Mouse (Mus musculus) right cerebral cortex, postnatal 25 days (tissue): Measurements from ENCODE around the gene Junb.
A peak's percentile ranks its signal among the peaks of the same experiment; 100 is the strongest.

Experiments used
- DNase-seq: peaks from one replicate; pipeline ENCODE4 v3.0.0; 2022

The Junb gene

DNA sequence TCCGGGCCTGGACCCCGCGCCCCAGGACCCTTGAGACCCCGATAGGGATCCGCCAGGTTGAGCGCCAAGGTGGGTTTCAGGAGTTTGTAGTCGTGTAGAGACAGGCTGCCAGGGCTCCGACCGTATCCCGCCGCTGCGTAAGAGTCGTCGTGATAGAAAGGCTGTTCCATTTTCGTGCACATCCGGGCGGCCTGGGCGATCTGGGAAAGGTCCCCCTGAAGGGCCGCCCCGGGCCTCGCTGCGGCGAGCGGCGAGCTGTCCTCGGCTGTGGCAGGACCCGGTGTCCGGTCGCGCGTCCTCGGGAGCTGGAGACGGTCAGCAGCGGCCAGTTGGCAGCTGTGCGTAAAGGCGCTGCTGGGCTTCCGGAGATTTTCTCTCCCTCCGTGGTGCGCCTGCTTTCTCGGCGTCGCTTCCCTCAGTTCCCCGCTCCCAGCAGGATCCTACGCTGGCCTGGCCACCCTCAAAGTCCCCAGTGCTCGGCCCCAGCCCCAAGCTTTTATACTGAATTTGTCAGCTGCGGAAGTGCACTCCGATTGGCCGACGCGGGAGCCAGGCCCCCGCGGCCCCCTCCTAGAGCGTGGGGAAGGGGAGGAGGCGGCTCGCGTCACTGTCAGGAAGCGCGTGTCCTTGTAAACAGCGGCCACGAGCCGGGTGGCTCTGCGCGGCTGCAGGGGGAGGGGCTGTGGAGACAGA lies at the start of gene Junb:
Junb (minus strand) TSS at position 471 of the 693 bp plus-strand sequence.
- peak; percentile 96 for DNase-seq

DNA sequence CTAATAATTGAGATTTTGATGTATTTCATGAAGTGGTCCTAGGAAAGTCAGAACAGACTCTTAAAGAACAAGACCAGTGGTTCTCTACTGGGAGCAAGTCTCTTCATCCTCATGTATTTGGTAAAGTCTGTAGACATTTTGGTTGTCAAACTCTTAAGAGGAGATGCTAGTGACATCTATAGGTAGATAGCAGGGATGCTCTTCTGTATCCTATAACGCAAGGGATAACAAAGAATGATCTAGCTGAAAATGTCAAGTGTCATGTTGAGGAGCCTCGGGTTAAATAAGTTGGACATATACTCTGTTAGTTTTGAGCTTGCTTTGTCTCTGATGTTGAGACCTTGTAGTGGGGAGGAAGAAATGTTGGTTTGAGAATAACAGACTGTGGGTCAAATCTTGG lies 49.4 kb upstream of the Junb start:
- no peak for DNase-seq

GRCm38 (mm10) chr8:85027516-85027855 lies 49.0 kb upstream of the Junb start:
- DNase-seq, result no peak

DNA sequence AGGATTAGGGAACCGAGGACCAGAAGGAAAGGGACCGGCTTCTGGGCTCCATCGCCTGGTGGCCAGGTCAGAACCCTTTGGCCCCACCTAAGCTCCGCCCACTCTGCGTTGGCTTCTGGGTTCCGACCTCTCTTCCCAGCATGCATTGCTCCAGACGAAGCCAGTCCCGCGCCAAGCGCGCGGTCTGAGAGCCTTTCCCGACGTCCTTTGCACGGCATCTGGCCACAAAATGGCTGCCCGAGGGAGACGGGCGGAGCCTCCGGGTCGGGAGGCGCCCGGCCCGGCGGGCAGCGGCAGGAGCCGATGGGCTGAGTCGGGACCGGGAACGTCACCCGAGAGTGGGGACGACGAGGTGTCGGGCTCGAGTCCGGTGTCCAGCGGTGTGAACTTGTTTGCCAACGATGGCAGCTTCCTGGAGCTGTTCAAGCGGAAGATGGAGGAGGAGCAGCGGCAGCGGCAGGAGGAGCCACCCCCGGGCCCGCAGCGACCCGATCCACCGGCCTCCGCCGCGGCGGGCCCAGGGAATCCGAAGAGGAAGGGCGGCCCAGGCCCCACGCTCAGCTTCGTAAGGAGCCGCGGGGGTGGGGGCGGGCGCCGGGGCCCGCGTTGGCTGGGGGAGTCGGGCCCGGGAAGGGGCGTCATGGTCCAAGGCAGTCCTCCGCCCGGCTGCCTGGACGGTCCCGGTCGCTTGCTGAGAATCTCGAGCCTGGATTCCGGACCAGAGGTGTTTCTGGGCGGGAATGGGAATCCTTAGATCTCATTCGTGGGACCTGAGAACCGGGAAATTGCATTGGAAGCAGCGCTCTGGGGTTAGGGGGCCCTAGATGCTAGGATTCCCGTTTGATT lies 48.4 kb upstream of the Junb start, which contains the start of gene Trir:
Trir (plus strand) TSS at position 154 of the 846 bp plus-strand sequence.
- peak; percentile 94 for DNase-seq

DNA sequence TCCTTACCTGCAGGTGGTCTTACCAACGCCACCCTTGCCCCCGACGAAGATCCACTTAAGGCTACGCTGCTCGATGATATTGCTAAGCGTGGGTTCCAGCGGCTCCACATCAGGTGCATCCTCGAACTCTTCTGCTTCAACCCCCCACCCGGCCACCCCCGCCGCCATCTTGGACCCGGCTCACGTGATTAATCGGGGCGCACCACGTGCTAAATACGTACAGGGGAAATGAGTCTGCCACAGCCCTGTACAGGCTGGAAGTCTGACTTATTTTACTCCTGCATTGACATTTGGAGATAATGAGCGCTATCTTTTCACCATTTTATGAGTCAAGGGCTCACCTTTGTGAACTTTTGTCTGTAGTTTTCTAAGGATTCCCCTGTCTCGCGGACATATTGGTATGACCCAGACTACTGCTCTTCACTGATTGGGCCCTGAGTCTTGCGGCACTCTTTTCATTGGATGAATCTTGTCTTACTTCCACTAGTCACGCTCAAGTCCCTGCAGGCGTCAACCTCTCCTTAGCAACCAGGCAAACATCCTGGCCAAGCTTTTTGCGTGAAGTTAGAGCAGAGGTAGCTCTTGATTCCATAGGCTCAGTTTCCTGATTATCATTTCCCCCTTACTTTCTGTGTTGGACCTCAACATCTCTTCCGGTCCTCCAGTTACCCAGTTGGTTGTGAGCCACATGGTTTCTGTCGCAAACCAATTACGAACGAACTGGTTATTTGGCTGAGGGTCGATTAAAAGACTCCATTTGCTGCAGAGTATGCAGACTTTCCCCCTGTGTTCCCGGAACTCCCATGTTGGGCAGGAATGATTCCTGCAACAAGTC lies 46.8 kb upstream of the Junb start, which contains the start of gene Asna1:
Asna1 (minus strand) TSS at position 184 of the 835 bp plus-strand sequence.
- DNase-seq, result peak; percentile 77

DNA sequence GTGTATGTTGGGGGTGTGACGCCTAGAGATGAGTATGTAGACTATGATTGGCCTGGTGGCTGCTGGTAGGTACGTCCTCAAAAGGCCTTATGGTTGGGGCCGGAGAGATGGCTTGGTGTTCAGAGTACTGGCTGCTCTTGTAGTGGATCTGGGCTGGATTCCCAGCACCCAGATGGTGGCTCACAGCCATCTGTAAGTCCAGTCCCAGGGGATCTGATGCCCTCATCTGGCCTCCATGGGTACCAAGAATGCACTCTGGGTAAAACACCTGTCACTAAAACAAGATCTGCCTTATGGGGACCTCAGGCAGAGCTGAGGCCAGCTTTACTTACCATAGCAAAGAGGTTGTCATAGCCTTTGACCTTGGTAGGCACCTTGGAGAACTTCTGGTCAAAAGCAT lies 45.3 kb upstream of the Junb start:
- DNase-seq, result no peak

GRCm38 (mm10) chr8:85021514-85022055 lies 43.1 kb upstream of the Junb start:
- DNase-seq, result no peak

DNA sequence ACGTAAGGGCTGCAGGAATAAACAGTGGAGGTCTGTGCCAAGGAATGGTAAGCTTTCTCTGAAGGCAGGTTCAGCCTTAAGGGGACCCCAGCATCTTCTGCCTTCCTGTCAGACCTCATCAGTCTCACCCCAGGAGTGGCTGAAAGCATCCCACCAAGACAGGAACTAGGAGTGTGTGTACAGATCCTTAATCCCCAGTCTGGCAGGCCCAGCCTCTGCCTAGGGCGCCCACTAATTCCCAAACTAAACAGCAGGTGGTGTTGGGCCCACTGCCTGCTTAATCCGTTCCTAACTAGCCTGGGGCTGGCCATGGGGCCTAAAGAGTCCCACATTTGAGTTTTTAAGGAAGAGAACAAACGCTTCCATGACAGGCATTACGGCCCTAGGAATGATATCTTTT lies 38.7 kb upstream of the Junb start:
- DNase-seq, result no peak

GRCm38 (mm10) chr8:85016724-85017123 lies 38.2 kb upstream of the Junb start:
- no peak for DNase-seq

DNA sequence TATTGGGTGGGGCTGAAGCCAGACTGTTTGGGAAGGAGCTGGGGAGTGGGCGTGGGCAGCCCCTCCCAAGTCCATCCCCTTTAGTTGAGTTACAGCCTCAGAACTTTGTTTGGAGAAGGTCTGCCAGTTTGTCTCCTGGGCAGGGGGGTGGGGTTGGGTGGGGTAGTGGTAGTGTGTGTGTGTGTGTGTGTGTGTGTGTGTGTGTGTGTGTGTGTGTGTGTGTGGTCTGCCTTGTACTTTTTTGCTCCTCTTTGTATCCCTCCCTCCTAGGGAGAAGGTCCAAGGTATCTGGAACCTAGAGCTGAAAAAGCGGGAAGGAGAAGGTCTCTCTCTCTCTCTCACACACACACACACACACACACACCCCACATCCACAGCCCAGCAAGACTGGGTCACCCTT lies 35.9 kb upstream of the Junb start, which contains the start of gene Best2:
Best2 (minus strand) TSS at position 101 of the 400 bp plus-strand sequence.
- no peak for DNase-seq

DNA sequence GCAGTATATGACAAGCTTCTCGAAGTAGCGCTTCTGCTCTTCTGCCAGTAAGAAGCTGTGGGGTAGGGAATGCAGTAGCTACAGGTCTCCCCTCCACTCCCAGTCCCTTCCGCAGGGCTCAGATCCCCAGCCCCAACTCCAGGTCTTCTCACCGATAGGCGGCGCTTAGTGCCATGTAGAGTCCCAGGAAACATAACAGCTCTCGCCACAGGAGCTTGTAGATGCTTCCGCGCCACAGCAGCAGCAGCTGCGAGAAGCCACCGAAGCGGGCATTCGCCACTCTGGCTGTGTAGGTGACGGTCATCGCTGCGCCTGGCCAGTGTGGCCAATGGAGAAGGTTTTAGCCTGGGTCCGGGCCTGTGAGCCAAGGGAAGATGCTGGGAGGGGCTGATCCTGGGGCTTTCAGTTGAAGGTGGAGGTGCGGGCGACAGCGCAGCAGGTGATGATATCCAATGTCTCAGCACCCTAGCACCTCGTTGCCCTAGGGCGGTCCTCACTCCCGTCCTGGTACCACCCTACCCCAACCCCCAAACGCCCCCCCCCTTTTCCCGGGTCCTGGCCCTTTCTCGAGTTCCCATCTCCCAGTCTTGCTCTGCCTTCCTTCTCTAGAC lies 34.8 kb upstream of the Junb start:
- peak; percentile 76 for DNase-seq

- no peak for DNase-seq
These were observed 32.7 kb upstream of the Junb start for GRCm38 (mm10) chr8:85011242-85011641.

DNA sequence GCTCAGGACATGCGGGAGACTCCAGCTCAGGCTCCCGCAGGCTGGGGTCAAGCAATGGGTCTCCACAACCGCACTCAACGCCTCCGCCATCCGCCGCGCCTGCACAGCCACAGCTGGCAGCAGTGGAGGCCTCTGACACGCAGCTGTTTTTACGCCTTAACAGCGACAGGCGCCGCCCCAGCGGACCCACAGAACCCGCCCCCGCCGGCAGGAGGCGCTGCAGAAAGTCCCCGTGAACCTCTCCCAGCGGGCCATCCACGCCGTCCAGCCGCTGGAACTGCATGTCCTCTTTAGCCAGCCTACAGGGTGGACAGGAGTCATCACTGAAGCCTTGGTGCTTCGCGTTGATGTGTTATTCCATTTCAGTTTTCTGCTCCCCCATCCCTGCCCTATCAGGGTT lies 29.2 kb upstream of the Junb start:
- no peak for DNase-seq

DNA sequence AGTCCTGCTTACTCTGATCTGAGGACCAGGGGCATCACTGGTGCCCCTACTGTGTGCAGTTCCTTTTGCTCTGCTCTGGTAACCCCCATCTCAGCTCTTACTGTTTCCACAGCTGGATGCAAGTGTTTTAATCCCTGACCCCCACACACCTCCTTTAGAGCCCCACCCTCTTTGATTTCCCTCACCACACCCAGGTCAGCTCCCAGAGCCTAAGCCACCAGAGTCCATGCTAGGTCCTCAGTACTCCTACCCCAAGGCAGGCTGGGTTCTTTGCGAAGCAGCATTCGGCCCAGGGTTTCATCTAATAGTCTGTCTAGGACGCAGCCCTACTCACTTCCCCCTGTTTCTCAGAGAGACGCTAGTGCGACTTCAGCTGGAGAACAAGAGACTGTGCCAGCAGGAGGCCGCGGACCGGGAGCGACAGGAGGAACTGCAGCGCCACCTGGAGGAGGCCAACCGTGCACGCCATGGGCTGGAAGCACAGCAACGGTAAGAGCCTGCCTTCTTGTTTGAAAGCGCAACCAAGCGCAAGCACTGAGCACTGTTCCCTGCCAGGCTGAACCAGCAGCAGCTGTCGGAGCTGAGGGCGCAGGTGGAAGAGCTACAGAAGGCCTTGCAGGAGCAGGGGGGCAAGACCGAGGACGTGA lies 19.3 kb upstream of the Junb start:
- peak; percentile 88 for DNase-seq

- no peak for DNase-seq
These were observed 18.5 kb upstream of the Junb start for GRCm38 (mm10) chr8:84996978-84997377.

GRCm38 (mm10) chr8:84995680-84996079 lies 17.2 kb upstream of the Junb start:
- no peak for DNase-seq

GRCm38 (mm10) chr8:84994375-84994774 lies 15.9 kb upstream of the Junb start:
- DNase-seq, result no peak

GRCm38 (mm10) chr8:84990836-84991235 lies 12.3 kb upstream of the Junb start:
- DNase-seq, result no peak

DNA sequence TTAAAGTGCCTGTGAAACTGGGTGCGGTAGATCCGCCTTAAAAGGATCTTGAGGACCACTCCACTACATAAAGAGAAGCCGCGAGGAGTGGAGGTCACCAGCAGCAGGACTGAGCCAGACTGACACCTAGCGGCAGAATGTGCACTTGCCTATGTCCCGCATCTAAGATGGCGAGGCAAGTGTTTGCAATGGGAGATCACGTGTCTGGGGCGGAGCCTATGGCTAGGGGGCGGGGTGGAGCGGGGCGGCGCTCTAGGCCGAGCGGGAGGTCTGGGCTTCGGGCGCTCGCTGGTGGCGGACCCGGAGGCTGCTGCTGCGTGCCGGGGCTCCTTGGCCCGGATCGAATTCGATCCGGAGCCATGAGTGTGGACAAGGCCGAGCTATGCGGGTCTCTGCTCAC lies 11.8 kb upstream of the Junb start, which contains the start of gene Hook2:
Hook2 (plus strand) TSS at position 255 of the 400 bp plus-strand sequence.
- peak; percentile 93 for DNase-seq

- peak; percentile 83 for DNase-seq
These were observed 11.3 kb upstream of the Junb start for GRCm38 (mm10) chr8:84989810-84990209.

DNA sequence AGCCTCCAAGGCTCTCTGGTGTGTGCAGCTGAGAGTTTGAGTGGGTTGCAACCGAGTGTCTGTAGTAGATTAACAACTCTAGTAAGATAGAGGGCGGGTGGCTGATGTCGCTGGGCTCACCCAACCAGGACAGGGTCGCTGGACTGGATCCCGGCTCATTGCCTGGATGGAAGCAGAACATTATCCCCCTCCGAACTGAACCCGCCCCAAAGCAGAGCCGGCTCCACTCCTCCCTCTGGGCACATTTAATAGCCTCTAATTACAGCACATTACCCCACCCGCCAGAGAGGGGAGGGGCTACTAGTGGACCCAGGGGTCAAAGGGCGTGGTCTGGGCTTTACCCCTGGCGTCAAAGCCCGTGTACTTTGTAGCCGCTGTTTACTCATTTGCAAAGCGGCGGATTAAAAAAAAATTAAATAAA lies 10.8 kb upstream of the Junb start:
- DNase-seq, result no peak

GRCm38 (mm10) chr8:84987903-84988302 lies 9.4 kb upstream of the Junb start:
- DNase-seq, result no peak
